Mouse (Mus musculus) megakaryocyte, embryonic 14.5 days (primary cell): Measurements from ENCODE around the gene Rgs16.

Experiments used
- FLI1 ChIP-seq: IDR thresholded peaks from 2 replicates; pipeline ENCODE4 v1.6.1; 2012; ENCODE audit warnings: low read length, inconsistent platforms, mixed read lengths
- GATA1 ChIP-seq: IDR thresholded peaks from 3 replicates; pipeline ENCODE4 v1.6.1; 2012; ENCODE audit warnings: mixed read lengths, low read length, inconsistent platforms, borderline replicate concordance

GRCm38 (mm10) chr1:153702166-153702852, 37.8 kb upstream of the Rgs16 start:
- TF ChIP-seq GATA1 (no peak), FLI1 (no peak)
